Mouse (Mus musculus) adrenal gland, postnatal 4 days (tissue): Measurements from ENCODE around the gene Mocs3. TPM values are rescaled to one million over a fixed set of nuclear protein-coding genes. Genes with fewer than 3 reads are reported as not detected.

Source experiments
- DNase-seq, 2 experiments: peaks; one replicate each; pipeline ENCODE4 v3.0.0; 2021 to 2022; ENCODE audit warnings: low spot score in 2 of 2, mixed read lengths in 2 of 2
- long read RNA-seq, 2 experiments: library from polyadenylated mRNA; stranded (forward); transcript quantifications; one replicate each; pipeline ENCODE4 v2.0.0; 2021
- total RNA-seq, 2 experiments: library from RNA; stranded (reverse); gene quantifications; 2 replicates each; pipeline ENCODE4 v1.2.3; 2021

Mocs3 gene
- total RNA-seq: 10 to 100 TPM; 13.4 to 13.6 TPM
- long read RNA-seq, experiment 1, transcript Mocs3-201 (1 exons, 1,973 nt): major isoform, 21 of 21 reads
- long read RNA-seq, experiment 1, partial matches to known transcripts: 0 of 21 reads
- long read RNA-seq, experiment 1, other reads (novel, unspliced or antisense): 0 of 21 reads
- long read RNA-seq, experiment 2, transcript Mocs3-201 (1 exons, 1,973 nt): major isoform, 54 of 55 reads
- long read RNA-seq, experiment 2, partial matches to known transcripts: 0 of 55 reads
- long read RNA-seq, experiment 2, other reads (novel, unspliced or antisense): 1 of 55 reads

GRCm38 (mm10) chr2:168230026-168230728 is at the start of gene Mocs3, which contains the start of the genes Gm20716 and Dpm1:
Gene Mocs3 (plus strand): TSS chr2:168230622.
Gene Gm20716 (minus strand): TSS chr2:168230364.
Gene Dpm1 (minus strand): TSS chr2:168230591.
- peak; percentile 69 to 78 for DNase-seq

GRCm38 (mm10) chr2:168191856-168192255 is 38.6 kb upstream of the Mocs3 start:
- no peak for DNase-seq

- no peak for DNase-seq
Observed at GRCm38 (mm10) chr2:168193685-168194084, 36.7 kb upstream of the Mocs3 start.

GRCm38 (mm10) chr2:168195721-168196120 is 34.7 kb upstream of the Mocs3 start:
- no peak for DNase-seq

- DNase-seq: no peak
Observed at GRCm38 (mm10) chr2:168198421-168198820, 32.0 kb upstream of the Mocs3 start.

GRCm38 (mm10) chr2:168199476-168199875 is 30.9 kb upstream of the Mocs3 start:
- no peak for DNase-seq

- DNase-seq: no peak
Observed at GRCm38 (mm10) chr2:168200014-168200691, 30.3 kb upstream of the Mocs3 start.

- no peak for DNase-seq
Observed at GRCm38 (mm10) chr2:168204476-168204999, 25.9 kb upstream of the Mocs3 start.

- peak; percentile 63 to 87 for DNase-seq
Observed at GRCm38 (mm10) chr2:168205265-168205664, 25.2 kb upstream of the Mocs3 start.

- DNase-seq: peak in 1 of 2 experiments; percentile 5
Observed at GRCm38 (mm10) chr2:168205681-168206631, 24.5 kb upstream of the Mocs3 start.

- DNase-seq: peak; percentile 94 to 96
Observed at GRCm38 (mm10) chr2:168206725-168207644, 23.4 kb upstream of the Mocs3 start, which contains the start of gene Adnp. Gene Adnp (minus strand): TSS chr2:168207112.

GRCm38 (mm10) chr2:168207883-168208282 is 22.5 kb upstream of the Mocs3 start:
- no peak for DNase-seq

- no peak for DNase-seq
Observed at GRCm38 (mm10) chr2:168213788-168214397, 16.5 kb upstream of the Mocs3 start.

- DNase-seq: no peak
Observed at GRCm38 (mm10) chr2:168223326-168223725, 7.1 kb upstream of the Mocs3 start.

GRCm38 (mm10) chr2:168229116-168230025 is 1.1 kb upstream of the Mocs3 start:
- peak in 1 of 2 experiments; percentile 21 for DNase-seq

- peak in 1 of 2 experiments; percentile 6 for DNase-seq
Observed at GRCm38 (mm10) chr2:168230773-168231470, 500 bp downstream of the Mocs3 start.

GRCm38 (mm10) chr2:168231471-168231829 is 1.0 kb downstream of the Mocs3 start:
- DNase-seq: no peak
